In the genomic region with DNA sequence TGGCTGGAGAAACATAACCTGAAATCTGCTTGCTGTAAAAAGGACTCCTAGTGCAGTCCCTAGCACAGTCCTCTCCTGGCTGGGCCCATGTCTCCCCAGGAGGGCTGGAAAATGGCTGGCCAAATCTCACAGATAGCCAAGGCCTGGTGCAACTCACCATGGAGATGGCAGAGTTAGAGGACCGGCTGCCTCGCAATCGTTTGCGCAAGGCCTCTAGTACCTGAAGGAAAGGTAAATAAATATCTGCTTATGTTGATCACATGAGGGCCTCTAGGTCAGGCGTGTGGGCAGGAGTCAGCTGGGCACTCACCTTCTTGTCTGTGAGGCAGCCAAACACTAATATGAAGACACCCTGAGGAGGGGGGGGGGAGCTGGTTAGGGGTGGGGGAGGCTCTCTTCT, we compare ENCODE assay signal across 21 mouse cellular contexts. TPM values are rescaled to one million over a fixed set of nuclear protein-coding genes. Genes with fewer than 3 reads are reported as not detected.
"Had no signal": no experiment of that assay in that cellular context is flagged by ENCODE, and none has a peak within 500 bp of the region (broad histone marks: within the 10 kb centered on the region; RNA-seq: fewer than 3 reads in every experiment).

No protein-coding gene starts in this region.

- H3K9ac ChIP-seq: lung, embryonic 14.5 days had no signal

- H3K27ac ChIP-seq: kidney, postnatal 0 days; layer of hippocampus, adult 2 months; stomach, postnatal 0 days had no signal

- H3K4me2 ChIP-seq: lung, embryonic 14.5 days; midbrain, embryonic 11.5 days had no signal

- H3K4me3 ChIP-seq: layer of hippocampus, adult 2 months had no signal

- ATAC-seq: intestine, postnatal 0 days had no signal

- DNase-seq: kidney, adult 2 months; kidney, postnatal 25 days; layer of hippocampus, adult 9-11 months; lung, embryonic 14.5 days; midbrain, embryonic 14.5 days; thymus, adult 2 months; thymus, postnatal 14 days; thymus, postnatal 4 days had no signal

RNA-seq across cellular contexts. Expression of a gene that starts 10.2 kb away (rescaled TPM):
- total RNA-seq: layer of hippocampus, adult 2 months; layer of hippocampus, postnatal 25 days; left cerebral cortex, postnatal 36 days; megakaryocyte-erythroid progenitor cell, adult 5-6 weeks; midbrain, postnatal 0 days had no signal
- polyA plus RNA-seq: large intestine, adult 2 months; limb, embryonic 11.5 days; midbrain, embryonic 11.5 days; midbrain, embryonic 14.5 days; midbrain, postnatal 0 days; neural tube, embryonic 11.5 days; neural tube, embryonic 14.5 days had no signal
